ENCODE assay signal across 18 mouse cellular contexts in the genomic region with DNA sequence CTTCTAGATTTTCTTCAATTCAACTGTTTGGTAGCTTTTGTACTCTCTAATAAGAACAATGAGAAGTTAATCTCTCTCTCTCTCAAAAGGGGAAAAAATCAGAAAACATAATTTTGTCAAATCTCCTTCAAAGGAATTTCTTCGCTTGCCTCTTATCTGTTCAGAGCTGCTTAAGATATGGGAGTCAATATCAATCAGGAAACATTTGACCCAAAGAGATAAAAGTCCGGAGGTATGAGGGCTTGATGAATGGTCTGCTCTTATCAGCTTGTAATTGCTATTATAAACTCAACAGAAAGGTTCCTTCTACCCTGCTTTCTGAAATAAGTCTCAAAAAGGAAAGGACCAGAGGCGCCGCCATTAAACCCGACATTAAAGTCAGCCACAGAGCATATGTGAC.
DNase-seq lines count a peak whose midpoint lies in the region; ATAC-seq and TF ChIP-seq lines count a peak whose summit lies in the region.
"Had no signal": no experiment of that assay in that cellular context is flagged by ENCODE, and none has a peak within 500 bp of the region (broad histone marks: within the 10 kb centered on the region; RNA-seq: fewer than 3 reads in every experiment).

No protein-coding gene starts in this region.

- H3K4me2 ChIP-seq in liver, embryonic 11.5 days, result no peak overlapping the region
- peak overlapping the region; percentile 47 for H3K4me2 ChIP-seq in intestine, postnatal 0 days (replicated peaks; ENCODE audit: low read depth)
- H3K4me2 ChIP-seq in liver, postnatal 0 days (ENCODE audit: low read depth, low read length), result peak overlapping the region; percentile 29; the same call in 1 of the 2 replicates
- H3K4me2 ChIP-seq: forebrain, embryonic 12.5 days; hindbrain, embryonic 14.5 days; midbrain, embryonic 12.5 days; neural tube, embryonic 12.5 days had no signal

- TF ChIP-seq EP300 in liver, postnatal 0 days (IDR thresholded peaks at IDR 0.05; ENCODE audit: low read depth), result peak; percentile 11; the same call in 1 of the 2 replicates

- H3K27me3 ChIP-seq in liver, embryonic 11.5 days (replicated peaks; ENCODE audit: control insufficient read depth, insufficient read depth, low read length), result no peaks in the 10 kb centered on the region
- no peaks in the 10 kb centered on the region for H3K27me3 ChIP-seq in intestine, postnatal 0 days (replicated peaks; ENCODE audit: control insufficient read depth, insufficient read depth, low read length)
- H3K27me3 ChIP-seq in liver, postnatal 0 days (ENCODE audit: insufficient read depth, low read length), result no peaks in the 10 kb centered on the region
- H3K27me3 ChIP-seq: forebrain, embryonic 12.5 days; limb, embryonic 13.5 days; midbrain, embryonic 12.5 days; neural tube, embryonic 12.5 days had no signal

- H3K36me3 ChIP-seq in liver, embryonic 11.5 days (ENCODE audit: control insufficient read depth, insufficient read depth, low read length), result no peaks in the 10 kb centered on the region
- H3K36me3 ChIP-seq in intestine, postnatal 0 days (ENCODE audit: control insufficient read depth, insufficient read depth), result no peaks in the 10 kb centered on the region
- H3K36me3 ChIP-seq in liver, postnatal 0 days (replicated peaks; ENCODE audit: insufficient read depth, low read length), result peaks cover 2% of the 10 kb centered on the region; the same call in 1 of the 2 replicates
- H3K36me3 ChIP-seq: forebrain, embryonic 12.5 days; midbrain, embryonic 12.5 days; neural tube, embryonic 12.5 days had no signal

- H3K9ac ChIP-seq in liver, embryonic 11.5 days (ENCODE audit: low read depth, low read length), result no peak overlapping the region
- H3K9ac ChIP-seq in intestine, postnatal 0 days (ENCODE audit: low read depth, low read length), result no peak overlapping the region
- no peak overlapping the region for H3K9ac ChIP-seq in liver, postnatal 0 days (replicated peaks)
- H3K9ac ChIP-seq: forebrain, embryonic 12.5 days; hindbrain, embryonic 14.5 days; limb, embryonic 13.5 days; midbrain, embryonic 12.5 days; neural tube, embryonic 12.5 days had no signal

- no peak overlapping the region for H3K4me3 ChIP-seq in liver, embryonic 11.5 days (ENCODE audit: low read depth, low read length)
- H3K4me3 ChIP-seq in intestine, postnatal 0 days (ENCODE audit: low read depth, low read length), result no peak overlapping the region
- H3K4me3 ChIP-seq in liver, postnatal 0 days (ENCODE audit: low read depth, low read length), result 0 out of 2 replicates have a peak overlapping the region, but pooled peaks have one; percentile 13
- H3K4me3 ChIP-seq: forebrain, embryonic 12.5 days; limb, embryonic 13.5 days; midbrain, embryonic 12.5 days; neural tube, embryonic 12.5 days had no signal

- DNase-seq in liver, result peak; percentile 6
- no peak for DNase-seq in liver, embryonic 11.5 days (ENCODE audit: low spot score)
- no peak for DNase-seq in liver, postnatal 0 days
- DNase-seq in urinary bladder, adult 18-20 months (ENCODE audit: low spot score in 2 of 2), result no peak
- DNase-seq in cerebellum, postnatal 36 days, result no peak
- DNase-seq: adrenal gland, adult 2 months; cerebellum, postnatal 25 days; kidney, adult 2 months; kidney, postnatal 10 days; right cerebral cortex, adult 18-20 months; thymus, adult 2 months had no signal

- no peak for ATAC-seq in liver, embryonic 11.5 days (replicated peaks; ENCODE audit: low FRiP score)
- 0 out of 2 replicates have a peak, but pooled peaks have one; percentile 53 for ATAC-seq in intestine, postnatal 0 days
- ATAC-seq in liver, postnatal 0 days, result no peak
- no peak for ATAC-seq in inflammation-experienced regulatory T-cells, adult 6 months

- peaks cover 24% of the 10 kb centered on the region for H3K4me1 ChIP-seq in liver, embryonic 11.5 days (replicated peaks; ENCODE audit: control insufficient read depth, insufficient read depth, low read length)
- H3K4me1 ChIP-seq in intestine, postnatal 0 days (replicated peaks; ENCODE audit: control insufficient read depth, insufficient read depth, low read length), result peaks cover 3% of the 10 kb centered on the region
- H3K4me1 ChIP-seq in liver, postnatal 0 days (ENCODE audit: insufficient read depth), result peaks cover 24% of the 10 kb centered on the region

- H3K9me3 ChIP-seq in liver, embryonic 11.5 days (ENCODE audit: control insufficient read depth, low read length), result no peaks in the 10 kb centered on the region
- H3K9me3 ChIP-seq in intestine, postnatal 0 days (ENCODE audit: control insufficient read depth), result no peaks in the 10 kb centered on the region
- H3K9me3 ChIP-seq in liver, postnatal 0 days (ENCODE audit: low read length), result no peaks in the 10 kb centered on the region
- H3K9me3 ChIP-seq: forebrain, embryonic 12.5 days; limb, embryonic 13.5 days; midbrain, embryonic 12.5 days; neural tube, embryonic 12.5 days had no signal

- WGBS in liver, embryonic 11.5 days, result 41% methylated on average over 5 of the region's 5 CpGs
- WGBS in intestine, postnatal 0 days, result 42% methylated on average over 5 of the region's 5 CpGs
- WGBS in liver, postnatal 0 days (ENCODE audit: insufficient replicate concordance), result 44% methylated on average over 5 of the region's 5 CpGs

- no peak overlapping the region for H3K27ac ChIP-seq in liver, embryonic 11.5 days (ENCODE audit: low read depth, low read length)
- no peak overlapping the region for H3K27ac ChIP-seq in intestine, postnatal 0 days (ENCODE audit: low read depth, low read length)
- no peak overlapping the region for H3K27ac ChIP-seq in liver, postnatal 0 days (ENCODE audit: low read depth)
- H3K27ac ChIP-seq: forebrain, embryonic 12.5 days; hindbrain, embryonic 14.5 days; limb, embryonic 13.5 days; midbrain, embryonic 12.5 days; neural tube, embryonic 12.5 days had no signal

- TF ChIP-seq CTCF in intestine, postnatal 0 days (IDR thresholded peaks at IDR 0.05; ENCODE audit: low read depth), result no peak
- TF ChIP-seq CTCF in liver, postnatal 0 days (IDR thresholded peaks at IDR 0.05; ENCODE audit: low read depth), result no peak
